Mouse (Mus musculus): ENCODE data around the gene Rrp15. TPM values are rescaled to one million over a fixed set of nuclear protein-coding genes. Genes with fewer than 3 reads are reported as not detected.

Gene Rrp15
- polyA plus RNA-seq, 1 experiment from 2014 or later: 39.6 TPM

DNA sequence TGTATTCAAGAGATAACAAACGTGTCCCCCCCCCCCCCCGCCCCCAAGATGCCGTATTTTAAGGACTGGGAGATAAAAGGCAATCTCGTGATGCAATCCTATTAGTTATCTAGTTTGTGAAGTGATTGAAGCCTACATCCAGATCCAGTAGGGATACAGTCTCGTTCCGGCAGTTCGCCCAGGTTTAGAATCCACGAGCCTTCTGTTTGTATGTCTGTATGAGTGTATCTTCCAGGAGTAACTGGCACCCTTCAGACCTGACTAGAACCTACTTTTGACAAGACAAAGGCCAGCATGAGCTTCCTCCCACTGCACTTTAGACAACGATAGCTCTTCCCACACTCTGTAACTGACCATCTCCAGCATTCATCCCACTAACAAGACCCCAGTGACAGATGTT is 57.5 kb downstream of the Rrp15 start:
- no peak overlapping the region for H3K27ac ChIP-seq (ENCODE audit: low read length)
- ATAC-seq: no peak
- H3K4me1 ChIP-seq (replicated peaks; ENCODE audit: control insufficient read depth, insufficient read depth, low read length): peaks cover 3% of the 10 kb centered on the region; the same call in 1 of the 2 replicates
- H3K4me2 ChIP-seq (ENCODE audit: low read length): no peak overlapping the region
- no peak overlapping the region for H3K4me3 ChIP-seq (replicated peaks; ENCODE audit: low read length)
- no peaks in the 10 kb centered on the region for H3K27me3 ChIP-seq (replicated peaks; ENCODE audit: control insufficient read depth, insufficient read depth, low read length)
- H3K36me3 ChIP-seq (ENCODE audit: control insufficient read depth, insufficient read depth): no peaks in the 10 kb centered on the region
- no peaks in the 10 kb centered on the region for H3K9me3 ChIP-seq (ENCODE audit: control insufficient read depth, low read length)
- 84% methylated on average over 9 of the region's 9 CpGs for WGBS
- no peak overlapping the region for H3K9ac ChIP-seq (replicated peaks; ENCODE audit: low read depth, low read length)

DNA sequence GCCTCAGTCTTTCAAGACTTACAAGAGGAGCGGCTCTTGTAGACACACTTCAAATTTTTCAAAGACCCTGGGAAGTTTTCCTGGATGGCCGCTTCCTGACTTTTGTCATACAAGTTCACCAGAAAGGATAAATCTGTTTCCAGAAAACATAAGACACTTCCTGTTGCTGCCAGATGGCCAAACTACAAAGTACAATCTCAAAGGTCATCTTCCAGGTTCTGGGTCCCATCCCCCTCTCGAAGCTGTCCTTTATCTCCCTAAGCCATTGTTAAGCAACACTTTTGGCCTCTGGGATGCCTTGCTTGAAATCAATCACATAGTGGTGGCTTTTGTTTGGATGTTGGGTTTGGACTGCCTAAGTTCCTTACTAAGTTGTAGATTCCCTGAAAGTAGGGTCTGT is 65.1 kb downstream of the Rrp15 start:
- H3K36me3 ChIP-seq (ENCODE audit: control insufficient read depth, insufficient read depth): no peaks in the 10 kb centered on the region
- H3K4me1 ChIP-seq (replicated peaks; ENCODE audit: control insufficient read depth, insufficient read depth, low read length): no peaks in the 10 kb centered on the region
- H3K4me3 ChIP-seq (replicated peaks; ENCODE audit: low read length): no peak overlapping the region
- 90% methylated on average over 3 of the region's 3 CpGs for WGBS
- H3K9ac ChIP-seq (replicated peaks; ENCODE audit: low read depth, low read length): no peak overlapping the region
- no peak for ATAC-seq
- H3K27ac ChIP-seq (ENCODE audit: low read length): no peak overlapping the region
- no peaks in the 10 kb centered on the region for H3K9me3 ChIP-seq (ENCODE audit: control insufficient read depth, low read length)
- H3K4me2 ChIP-seq (ENCODE audit: low read length): no peak overlapping the region
- H3K27me3 ChIP-seq (replicated peaks; ENCODE audit: control insufficient read depth, insufficient read depth, low read length): no peaks in the 10 kb centered on the region

DNA sequence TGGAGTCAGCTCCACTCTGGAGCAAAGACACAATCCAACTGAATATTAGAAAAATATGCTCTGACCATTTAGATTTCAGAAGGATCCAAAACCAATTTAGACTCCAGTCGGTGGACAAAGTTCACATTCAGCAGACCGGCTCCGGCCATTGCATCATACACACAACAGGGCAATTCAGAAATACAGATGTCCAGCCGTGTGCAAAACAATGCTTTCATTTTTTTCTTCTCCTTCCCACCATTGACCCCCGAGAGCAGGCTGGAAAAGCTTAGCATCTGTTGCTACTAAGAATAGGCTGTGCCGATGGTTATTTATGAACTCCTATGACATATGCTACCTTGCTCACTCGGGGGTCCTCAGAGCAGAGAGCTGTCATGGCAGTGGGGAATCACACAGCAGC is 66.6 kb downstream of the Rrp15 start:
- H3K36me3 ChIP-seq (ENCODE audit: control insufficient read depth, insufficient read depth): no peaks in the 10 kb centered on the region
- no peaks in the 10 kb centered on the region for H3K4me1 ChIP-seq (replicated peaks; ENCODE audit: control insufficient read depth, insufficient read depth, low read length)
- WGBS: 36% methylated on average over 7 of the region's 7 CpGs
- H3K9me3 ChIP-seq (ENCODE audit: control insufficient read depth, low read length): no peaks in the 10 kb centered on the region
- no peaks in the 10 kb centered on the region for H3K27me3 ChIP-seq (replicated peaks; ENCODE audit: control insufficient read depth, insufficient read depth, low read length)
- H3K4me2 ChIP-seq (ENCODE audit: low read length): no peak overlapping the region
- ATAC-seq: no peak
- H3K9ac ChIP-seq (replicated peaks; ENCODE audit: low read depth, low read length): no peak overlapping the region
- H3K4me3 ChIP-seq (replicated peaks; ENCODE audit: low read length): no peak overlapping the region
- no peak overlapping the region for H3K27ac ChIP-seq (ENCODE audit: low read length)

DNA sequence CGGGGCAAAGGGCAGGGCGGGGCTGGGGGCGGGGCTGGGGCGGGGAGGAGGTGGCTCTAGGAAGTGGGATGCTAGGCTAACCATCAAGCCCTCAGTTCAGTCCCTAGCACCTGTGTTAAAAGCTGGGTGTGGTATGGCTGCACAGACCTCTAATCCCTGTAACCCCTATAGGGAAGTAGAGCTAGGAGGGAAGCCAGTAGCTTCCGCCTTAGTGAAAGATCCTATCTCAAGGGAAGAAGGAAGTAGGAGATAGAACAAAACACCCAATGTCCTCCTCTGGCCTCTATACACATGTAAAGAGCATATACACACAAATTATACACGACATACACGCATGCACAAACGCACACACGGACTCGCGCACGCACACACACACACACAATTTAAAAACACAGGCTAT is 71.5 kb downstream of the Rrp15 start:
- Histone ChIP-seq H3K9me3 (ENCODE audit: control insufficient read depth, low read length) (no peaks in the 10 kb centered on the region), H3K27ac (ENCODE audit: low read length) (no peak overlapping the region), H3K9ac (replicated peaks; ENCODE audit: low read depth, low read length) (no peak overlapping the region), H3K4me2 (ENCODE audit: low read length) (no peak overlapping the region), H3K4me1 (replicated peaks; ENCODE audit: control insufficient read depth, insufficient read depth, low read length) (no peaks in the 10 kb centered on the region), H3K27me3 (replicated peaks; ENCODE audit: control insufficient read depth, insufficient read depth, low read length) (no peaks in the 10 kb centered on the region), H3K36me3 (ENCODE audit: control insufficient read depth, insufficient read depth) (no peaks in the 10 kb centered on the region), H3K4me3 (replicated peaks; ENCODE audit: low read length) (no peak overlapping the region)
- 84% methylated on average over 12 of the region's 12 CpGs for WGBS
- no peak for ATAC-seq

DNA sequence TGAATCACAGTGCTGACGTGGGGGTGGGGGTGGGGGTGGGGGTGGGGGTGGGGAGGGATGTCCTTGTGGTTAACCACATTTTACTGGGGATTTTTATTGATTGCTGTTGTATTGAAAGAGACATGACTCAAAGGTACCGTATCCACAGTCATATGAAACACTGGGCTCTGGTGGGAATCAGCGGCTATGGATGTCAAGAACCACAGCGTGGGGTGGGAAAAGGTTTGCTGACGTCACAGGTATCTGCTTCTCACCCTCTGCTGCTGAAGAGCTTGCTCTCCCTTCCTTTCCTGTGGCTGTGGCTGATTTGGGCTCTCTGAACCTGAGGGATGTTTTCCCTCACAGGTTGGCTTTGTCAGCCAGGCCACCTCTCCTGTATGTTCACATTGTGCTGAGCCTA is 73.0 kb downstream of the Rrp15 start:
- Histone ChIP-seq H3K4me1 (replicated peaks; ENCODE audit: control insufficient read depth, insufficient read depth, low read length) (no peaks in the 10 kb centered on the region), H3K9ac (replicated peaks; ENCODE audit: low read depth, low read length) (no peak overlapping the region), H3K9me3 (ENCODE audit: control insufficient read depth, low read length) (no peaks in the 10 kb centered on the region), H3K4me3 (replicated peaks; ENCODE audit: low read length) (no peak overlapping the region), H3K27me3 (replicated peaks; ENCODE audit: control insufficient read depth, insufficient read depth, low read length) (no peaks in the 10 kb centered on the region), H3K27ac (ENCODE audit: low read length) (no peak overlapping the region), H3K36me3 (ENCODE audit: control insufficient read depth, insufficient read depth) (no peaks in the 10 kb centered on the region), H3K4me2 (ENCODE audit: low read length) (no peak overlapping the region)
- 74% methylated on average over 5 of the region's 5 CpGs for WGBS
- no peak for ATAC-seq

DNA sequence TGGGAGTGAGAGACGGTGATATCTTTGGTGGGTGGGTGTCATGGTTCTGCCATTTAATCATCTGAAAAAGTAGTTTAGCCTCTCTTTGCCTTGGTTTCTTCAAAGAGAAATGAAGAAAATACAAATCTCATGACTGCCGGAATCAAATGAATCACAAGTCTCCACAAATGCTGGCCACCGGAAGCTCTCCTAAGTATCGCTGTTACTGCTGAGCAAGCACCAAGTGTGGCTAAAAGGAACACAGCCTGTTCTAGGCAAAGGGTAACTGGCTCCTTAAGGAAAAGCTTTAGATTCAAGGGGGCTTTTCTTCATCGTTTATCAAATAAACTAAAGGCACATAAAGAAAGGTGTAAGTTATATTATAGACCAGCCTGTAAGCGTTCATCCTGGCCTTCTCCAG is 73.9 kb downstream of the Rrp15 start:
- H3K9me3 ChIP-seq (ENCODE audit: control insufficient read depth, low read length): no peaks in the 10 kb centered on the region
- H3K9ac ChIP-seq (replicated peaks; ENCODE audit: low read depth, low read length): no peak overlapping the region
- no peaks in the 10 kb centered on the region for H3K4me1 ChIP-seq (replicated peaks; ENCODE audit: control insufficient read depth, insufficient read depth, low read length)
- ATAC-seq: no peak
- H3K36me3 ChIP-seq (ENCODE audit: control insufficient read depth, insufficient read depth): no peaks in the 10 kb centered on the region
- no peaks in the 10 kb centered on the region for H3K27me3 ChIP-seq (replicated peaks; ENCODE audit: control insufficient read depth, insufficient read depth, low read length)
- H3K4me3 ChIP-seq (replicated peaks; ENCODE audit: low read length): no peak overlapping the region
- H3K27ac ChIP-seq (ENCODE audit: low read length): no peak overlapping the region
- no peak overlapping the region for H3K4me2 ChIP-seq (ENCODE audit: low read length)
- WGBS: 89% methylated on average over 6 of the region's 6 CpGs

DNA sequence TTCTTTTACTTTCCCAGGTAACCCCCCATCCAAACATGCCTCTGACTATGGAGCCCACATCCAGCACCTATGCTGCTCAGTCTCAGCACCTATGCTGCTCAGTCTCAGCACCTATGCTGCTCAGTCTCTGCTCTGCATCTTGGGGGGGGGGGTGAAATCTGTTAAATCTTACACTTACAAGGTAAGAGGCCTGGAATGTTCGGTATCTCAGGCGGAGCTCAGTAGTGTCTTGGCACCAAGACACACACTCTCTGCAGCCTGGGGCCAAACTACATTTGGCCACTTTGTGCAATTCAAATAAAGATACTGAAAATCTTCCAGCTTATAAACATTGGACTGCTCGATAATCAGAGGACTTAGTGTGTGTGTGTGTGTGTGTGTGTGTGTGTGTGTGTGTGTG is 74.5 kb downstream of the Rrp15 start:
- no peaks in the 10 kb centered on the region for H3K4me1 ChIP-seq (replicated peaks; ENCODE audit: control insufficient read depth, insufficient read depth, low read length)
- H3K27ac ChIP-seq (ENCODE audit: low read length): no peak overlapping the region
- no peak for ATAC-seq
- H3K4me2 ChIP-seq (ENCODE audit: low read length): no peak overlapping the region
- no peaks in the 10 kb centered on the region for H3K9me3 ChIP-seq (ENCODE audit: control insufficient read depth, low read length)
- no peak overlapping the region for H3K4me3 ChIP-seq (replicated peaks; ENCODE audit: low read length)
- H3K9ac ChIP-seq (replicated peaks; ENCODE audit: low read depth, low read length): no peak overlapping the region
- 71% methylated on average over 3 of the region's 3 CpGs for WGBS
- H3K27me3 ChIP-seq (replicated peaks; ENCODE audit: control insufficient read depth, insufficient read depth, low read length): no peaks in the 10 kb centered on the region
- H3K36me3 ChIP-seq (ENCODE audit: control insufficient read depth, insufficient read depth): no peaks in the 10 kb centered on the region

DNA sequence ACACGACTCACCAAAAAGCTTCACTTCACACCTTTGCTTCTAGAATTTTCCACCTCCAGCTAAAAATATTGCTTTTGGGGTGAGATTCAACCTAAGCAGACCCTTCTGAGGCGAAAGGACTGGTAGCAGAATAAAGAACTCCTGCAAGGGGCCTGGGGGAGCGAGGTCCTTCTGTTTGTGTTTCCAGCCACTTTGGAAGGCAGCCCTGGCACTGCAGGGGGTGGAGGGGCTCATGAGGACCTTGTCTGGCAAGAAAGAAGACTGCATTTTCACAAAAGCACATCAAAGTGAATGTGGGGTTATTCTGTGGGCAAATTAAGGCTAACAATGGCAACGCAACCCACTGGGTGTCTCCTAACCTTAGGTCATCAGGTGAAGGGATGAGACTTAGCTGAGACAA is 76.0 kb downstream of the Rrp15 start:
- Histone ChIP-seq H3K27ac (ENCODE audit: low read length) (no peak overlapping the region), H3K27me3 (replicated peaks; ENCODE audit: control insufficient read depth, insufficient read depth, low read length) (no peaks in the 10 kb centered on the region), H3K9me3 (ENCODE audit: control insufficient read depth, low read length) (no peaks in the 10 kb centered on the region), H3K4me1 (replicated peaks; ENCODE audit: control insufficient read depth, insufficient read depth, low read length) (no peaks in the 10 kb centered on the region), H3K9ac (replicated peaks; ENCODE audit: low read depth, low read length) (no peak overlapping the region), H3K4me3 (replicated peaks; ENCODE audit: low read length) (no peak overlapping the region), H3K4me2 (ENCODE audit: low read length) (no peak overlapping the region), H3K36me3 (ENCODE audit: control insufficient read depth, insufficient read depth) (no peaks in the 10 kb centered on the region)
- ATAC-seq: no peak
- 53% methylated on average over 4 of the region's 4 CpGs for WGBS

Other genes starting within 250 kb of the Rrp15 start
- gene Tgfb2, start 43.4 kb downstream of the Rrp15 start, polyA plus RNA-seq (2015; fragmentation: Nextera tagmentation; extraction: Ambion mirVana): 21.4 and 22.0 TPM in 2 replicates
- not detected in 2 replicates for gene D1Pas1, start 218.1 kb upstream of the Rrp15 start, polyA plus RNA-seq (2015; fragmentation: Nextera tagmentation; extraction: Ambion mirVana)

All from forebrain, embryonic 16.5 days (tissue).